9 mouse cellular contexts compared by ENCODE assay signal in the genomic region with DNA sequence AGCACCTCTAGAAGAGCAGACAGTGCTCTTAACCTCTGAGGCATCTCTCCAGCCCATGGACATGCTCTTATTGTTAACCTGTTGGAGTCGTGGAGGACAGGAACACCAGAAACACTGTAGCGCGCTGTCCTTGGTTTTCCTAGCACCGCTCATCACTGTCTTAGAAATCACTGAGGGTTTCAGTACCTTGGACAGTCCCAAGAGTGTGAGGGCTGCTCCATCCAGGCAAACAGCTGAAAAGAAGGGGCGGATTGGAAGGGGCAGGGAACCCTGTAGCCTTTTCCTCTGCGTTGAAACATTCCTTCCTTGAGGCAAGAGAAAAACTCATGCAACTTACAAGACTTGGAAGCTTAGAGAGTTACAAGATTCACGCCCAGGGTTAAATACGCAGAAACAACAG.
DNase-seq lines count a peak whose midpoint lies in the region; ATAC-seq and TF ChIP-seq lines count a peak whose summit lies in the region.
"Had no signal": no experiment of that assay in that cellular context is flagged by ENCODE, and none has a peak within 500 bp of the region (broad histone marks: within the 10 kb centered on the region; RNA-seq: fewer than 3 reads in every experiment).

No protein-coding gene starts in this region.

- no peak for ATAC-seq in intestine, embryonic 14.5 days (replicated peaks; ENCODE audit: low FRiP score, low TSS enrichment, low read depth)
- ATAC-seq in intestine, postnatal 0 days: no peak
- ATAC-seq in limb, embryonic 11.5 days (ENCODE audit: insufficient number of reproducible peaks, low FRiP score, low TSS enrichment, low read depth): no peak
- ATAC-seq: liver, embryonic 12.5 days had no signal

- H3K27ac ChIP-seq in intestine, embryonic 14.5 days (ENCODE audit: low read depth): no peak overlapping the region
- H3K27ac ChIP-seq in intestine, postnatal 0 days (ENCODE audit: low read depth, low read length): no peak overlapping the region
- H3K27ac ChIP-seq in limb, embryonic 11.5 days (replicated peaks; ENCODE audit: low read depth, low read length): no peak overlapping the region
- H3K27ac ChIP-seq: liver, embryonic 12.5 days had no signal

- H3K36me3 ChIP-seq in intestine, embryonic 14.5 days (ENCODE audit: control insufficient read depth, insufficient read depth, low read length): no peaks in the 10 kb centered on the region
- no peaks in the 10 kb centered on the region for H3K36me3 ChIP-seq in intestine, postnatal 0 days (ENCODE audit: control insufficient read depth, insufficient read depth)
- no peaks in the 10 kb centered on the region for H3K36me3 ChIP-seq in limb, embryonic 11.5 days (ENCODE audit: control insufficient read depth, insufficient read depth, low read length)
- H3K36me3 ChIP-seq: liver, embryonic 12.5 days had no signal

- 10% methylated on average over 8 of the region's 8 CpGs for WGBS in intestine, embryonic 14.5 days
- WGBS in intestine, postnatal 0 days: 5% methylated on average over 8 of the region's 8 CpGs
- 13% methylated on average over 8 of the region's 8 CpGs for WGBS in limb, embryonic 11.5 days

- H3K9me3 ChIP-seq in intestine, embryonic 14.5 days (ENCODE audit: control insufficient read depth, low read length): no peaks in the 10 kb centered on the region
- H3K9me3 ChIP-seq in intestine, postnatal 0 days (ENCODE audit: control insufficient read depth): no peaks in the 10 kb centered on the region
- H3K9me3 ChIP-seq in limb, embryonic 11.5 days (ENCODE audit: control insufficient read depth, low read length): no peaks in the 10 kb centered on the region
- H3K9me3 ChIP-seq: liver, embryonic 12.5 days had no signal

- DNase-seq in intestine, embryonic 14.5 days (ENCODE audit: low spot score): peak; percentile 67
- DNase-seq in A20 (ENCODE audit: low read depth, low spot score) (peak; percentile 19), ZHBTc4 (ENCODE audit: low read depth, low spot score) (peak; percentile 81)
- peak; percentile 64 for DNase-seq in limb, embryonic 11.5 days (ENCODE audit: low spot score)
- DNase-seq in frontal cortex, postnatal 25 days (ENCODE audit: low spot score in 2 of 2): no peak
- no peak for DNase-seq in gastrocnemius, adult 18-20 months (ENCODE audit: low spot score)

- H3K9ac ChIP-seq in intestine, embryonic 14.5 days (ENCODE audit: low read length): no peak overlapping the region
- H3K9ac ChIP-seq in intestine, postnatal 0 days (ENCODE audit: low read depth, low read length): no peak overlapping the region
- H3K9ac ChIP-seq in limb, embryonic 11.5 days (ENCODE audit: low read length): no peak overlapping the region
- H3K9ac ChIP-seq: liver, embryonic 12.5 days had no signal

- H3K4me2 ChIP-seq in intestine, embryonic 14.5 days (ENCODE audit: low read length): no peak overlapping the region
- H3K4me2 ChIP-seq in intestine, postnatal 0 days (replicated peaks; ENCODE audit: low read depth): no peak overlapping the region
- H3K4me2 ChIP-seq in limb, embryonic 11.5 days (ENCODE audit: low read depth, severe bottlenecking): no peak overlapping the region
- H3K4me2 ChIP-seq: heart, embryonic 11.5 days; liver, embryonic 12.5 days had no signal

- no peak overlapping the region for H3K4me3 ChIP-seq in intestine, embryonic 14.5 days (ENCODE audit: low read depth, low read length)
- H3K4me3 ChIP-seq in intestine, postnatal 0 days (ENCODE audit: low read depth, low read length): no peak overlapping the region
- H3K4me3 ChIP-seq in limb, embryonic 11.5 days (ENCODE audit: low read depth, low read length): no peak overlapping the region
- H3K4me3 ChIP-seq: liver, embryonic 12.5 days had no signal

- H3K4me1 ChIP-seq in intestine, embryonic 14.5 days (replicated peaks; ENCODE audit: control insufficient read depth, insufficient read depth, low read length): no peaks in the 10 kb centered on the region
- H3K4me1 ChIP-seq in intestine, postnatal 0 days (replicated peaks; ENCODE audit: control insufficient read depth, insufficient read depth, low read length): no peaks in the 10 kb centered on the region
- H3K4me1 ChIP-seq in limb, embryonic 11.5 days (ENCODE audit: control insufficient read depth, insufficient read depth, low read length): no peaks in the 10 kb centered on the region
- H3K4me1 ChIP-seq: liver, embryonic 12.5 days had no signal

- TF ChIP-seq CTCF in intestine, postnatal 0 days (IDR thresholded peaks at IDR 0.05; ENCODE audit: low read depth): no peak

- H3K27me3 ChIP-seq in intestine, embryonic 14.5 days (replicated peaks; ENCODE audit: control insufficient read depth, insufficient read depth, low read length): no peaks in the 10 kb centered on the region
- H3K27me3 ChIP-seq in intestine, postnatal 0 days (replicated peaks; ENCODE audit: control insufficient read depth, insufficient read depth, low read length): no peaks in the 10 kb centered on the region
- no peaks in the 10 kb centered on the region for H3K27me3 ChIP-seq in limb, embryonic 11.5 days (ENCODE audit: control insufficient read depth, insufficient read depth, low read length)

Comparison
In these comparisons a context has a peak if more than half of its experiments do, and no peak if none do; other contexts are left out.
1. DNase-seq: peak in intestine, embryonic 14.5 days (single experiment), A20 (single experiment), ZHBTc4 (single experiment) and limb, embryonic 11.5 days (single experiment); none in frontal cortex, postnatal 25 days (0 of 2) and gastrocnemius, adult 18-20 months (single experiment).